Mouse (Mus musculus) layer of hippocampus, adult 8-10 months (tissue): Measurements from ENCODE around the gene Plpp3. TPM values are rescaled to one million over a fixed set of nuclear protein-coding genes. Genes with fewer than 3 reads are reported as not detected.

ENCODE experiments used
- DNase-seq, 2 experiments: peaks; one replicate each; pipeline ENCODE4 v3.0.0; 2022; ENCODE audit warnings: low spot score in 2 of 2
- total RNA-seq, 4 experiments: library from RNA; stranded (reverse); gene quantifications; 2 replicates each; pipeline ENCODE4 v1.2.4; 2022

Gene Plpp3
- total RNA-seq = 100 to 1,000 TPM; 212 to 254 (median 222) TPM

DNA sequence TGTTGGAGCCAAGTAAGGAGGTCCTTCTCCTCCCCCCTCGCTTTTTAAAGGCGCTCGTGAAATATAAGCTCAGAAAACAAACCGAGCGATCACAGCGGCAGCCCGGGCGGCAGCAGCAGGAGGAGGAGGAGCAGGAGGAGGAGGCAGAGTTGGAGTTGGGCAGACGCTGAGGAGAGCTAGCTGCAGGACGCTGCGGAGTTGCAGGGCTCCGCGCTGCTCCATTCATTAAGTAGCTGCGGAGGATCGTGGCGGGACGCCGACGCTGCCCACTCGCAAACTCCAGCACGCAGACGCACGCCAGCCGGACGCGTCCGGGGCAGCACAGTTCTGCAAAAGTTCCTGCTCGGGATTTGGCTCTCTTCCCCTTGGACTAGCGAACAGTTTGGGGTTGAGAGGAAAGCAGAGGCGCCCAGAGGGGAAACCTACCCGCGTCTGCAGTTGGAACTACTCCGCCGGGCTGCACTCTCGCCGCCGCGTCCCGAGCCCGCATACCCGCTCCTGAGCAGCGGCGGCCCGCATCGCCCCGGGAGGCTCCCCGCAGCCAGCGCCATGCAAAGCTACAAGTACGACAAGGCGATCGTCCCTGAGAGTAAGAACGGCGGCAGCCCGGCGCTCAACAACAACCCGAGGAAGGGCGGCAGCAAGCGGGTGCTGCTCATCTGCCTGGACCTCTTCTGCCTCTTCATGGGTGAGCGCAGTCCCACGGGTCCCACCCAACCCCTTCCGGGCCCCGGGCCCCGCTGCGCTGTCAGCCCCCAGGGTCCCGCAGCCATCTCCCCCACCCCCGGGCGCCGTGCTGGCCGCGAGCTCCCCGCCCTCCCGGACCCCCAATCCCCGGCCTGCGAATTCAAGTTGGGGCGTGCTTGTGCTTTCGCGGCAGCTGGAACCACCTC lies at the start of gene Plpp3:
Gene Plpp3, plus strand, starts transcription at position 72 of the 893 bp plus-strand sequence.
- peak; percentile 83 to 84 for DNase-seq

DNA sequence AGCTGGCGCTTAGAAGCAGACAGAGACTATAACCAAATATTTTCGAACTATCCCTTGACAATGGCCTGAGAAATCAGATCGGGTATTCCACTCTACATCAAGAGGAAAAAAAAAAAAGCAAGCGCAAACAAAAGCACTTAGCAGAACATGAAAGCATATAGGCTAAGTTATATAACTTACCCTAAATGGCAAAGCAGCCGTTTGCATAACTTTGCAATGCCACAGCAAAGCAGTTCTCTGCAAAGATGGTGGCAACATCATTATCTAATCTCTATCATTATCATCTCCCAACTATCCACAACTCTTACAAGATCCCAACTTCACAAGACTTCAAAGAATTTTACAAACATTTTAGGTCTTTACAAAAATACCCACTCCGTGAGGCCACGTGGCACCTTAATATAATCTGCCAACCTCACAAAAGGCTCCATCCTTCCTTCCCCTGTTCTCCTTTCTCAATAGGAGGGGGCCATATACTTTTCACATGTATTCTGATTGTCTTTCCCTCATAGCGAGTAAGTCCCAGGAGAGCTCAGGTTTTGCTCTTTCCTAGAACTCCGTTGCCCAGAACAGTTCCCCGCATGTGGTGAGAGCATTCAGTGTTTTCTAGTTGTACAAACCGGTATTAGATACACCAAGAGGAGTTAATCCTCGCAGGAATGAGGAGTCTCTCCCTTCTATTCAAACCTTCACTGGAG lies 49.1 kb upstream of the Plpp3 start:
- no peak for DNase-seq

DNA sequence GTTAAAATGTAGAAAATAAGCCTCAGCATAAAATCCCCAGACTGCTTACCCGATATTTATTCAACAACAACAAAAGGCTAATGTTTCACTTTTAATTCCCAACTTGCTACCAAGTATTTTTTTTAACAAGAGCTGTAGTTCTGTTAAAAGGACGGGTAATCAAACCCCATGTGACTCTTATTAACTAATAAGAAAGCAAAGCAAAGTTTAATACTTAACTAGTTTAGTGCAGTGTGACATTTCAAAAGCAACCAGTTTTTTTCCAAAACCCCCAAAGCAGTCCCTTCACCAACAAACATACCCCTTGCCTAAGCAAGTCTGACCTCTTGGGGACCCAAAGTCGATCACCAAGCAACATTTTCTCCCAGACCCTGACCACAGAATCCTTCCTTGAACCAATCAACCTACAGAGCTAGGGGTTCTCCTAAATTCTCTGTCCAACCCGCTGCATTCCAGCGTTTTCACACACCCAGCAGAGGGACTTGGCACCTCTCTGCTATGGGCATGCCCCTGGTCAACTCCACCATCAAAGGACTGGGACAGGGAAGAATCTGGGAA lies 48.4 kb upstream of the Plpp3 start:
- no peak for DNase-seq

DNA sequence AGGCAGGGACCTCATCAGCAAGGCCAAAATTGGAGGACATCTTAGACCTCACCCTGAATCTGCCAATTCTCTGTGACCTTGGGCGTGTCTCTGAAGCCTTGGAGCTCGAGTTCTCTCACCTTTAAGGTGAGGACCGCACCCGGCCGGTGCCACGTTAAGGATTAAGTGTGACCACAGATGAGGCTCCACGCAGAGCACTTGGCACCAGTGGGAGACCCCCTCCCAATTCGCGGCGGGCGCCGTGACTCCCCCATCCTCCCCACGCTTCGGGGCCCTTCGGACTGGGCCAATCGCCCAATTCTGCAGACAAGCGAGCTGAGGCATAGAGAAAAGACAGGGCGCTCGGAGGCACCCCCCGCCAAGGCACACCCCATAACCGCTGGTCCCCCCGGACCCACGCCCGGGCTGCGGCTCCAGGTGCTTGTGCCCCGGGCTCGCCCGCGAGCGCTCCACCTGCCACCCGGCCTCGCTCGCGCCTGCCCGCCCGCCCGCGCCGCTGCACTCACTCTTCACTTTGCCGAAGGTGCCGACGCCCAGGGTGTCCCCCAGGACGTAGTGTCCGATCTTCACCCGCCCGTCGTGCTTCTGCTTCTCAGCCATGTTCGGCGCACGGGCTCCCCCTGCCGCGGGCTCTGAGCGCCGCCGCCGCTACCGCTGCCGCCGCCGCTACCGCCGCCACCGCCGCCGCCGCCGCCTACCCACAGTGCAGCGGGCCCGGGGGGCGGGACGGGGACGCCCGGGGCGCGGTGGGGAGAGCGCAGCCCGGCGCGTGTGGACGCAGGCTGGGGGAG lies 47.8 kb upstream of the Plpp3 start, which contains the start of gene Prkaa2:
Gene Prkaa2, minus strand, starts transcription at position 692 of the 791 bp plus-strand sequence.
- DNase-seq = peak; percentile 51 to 70

DNA sequence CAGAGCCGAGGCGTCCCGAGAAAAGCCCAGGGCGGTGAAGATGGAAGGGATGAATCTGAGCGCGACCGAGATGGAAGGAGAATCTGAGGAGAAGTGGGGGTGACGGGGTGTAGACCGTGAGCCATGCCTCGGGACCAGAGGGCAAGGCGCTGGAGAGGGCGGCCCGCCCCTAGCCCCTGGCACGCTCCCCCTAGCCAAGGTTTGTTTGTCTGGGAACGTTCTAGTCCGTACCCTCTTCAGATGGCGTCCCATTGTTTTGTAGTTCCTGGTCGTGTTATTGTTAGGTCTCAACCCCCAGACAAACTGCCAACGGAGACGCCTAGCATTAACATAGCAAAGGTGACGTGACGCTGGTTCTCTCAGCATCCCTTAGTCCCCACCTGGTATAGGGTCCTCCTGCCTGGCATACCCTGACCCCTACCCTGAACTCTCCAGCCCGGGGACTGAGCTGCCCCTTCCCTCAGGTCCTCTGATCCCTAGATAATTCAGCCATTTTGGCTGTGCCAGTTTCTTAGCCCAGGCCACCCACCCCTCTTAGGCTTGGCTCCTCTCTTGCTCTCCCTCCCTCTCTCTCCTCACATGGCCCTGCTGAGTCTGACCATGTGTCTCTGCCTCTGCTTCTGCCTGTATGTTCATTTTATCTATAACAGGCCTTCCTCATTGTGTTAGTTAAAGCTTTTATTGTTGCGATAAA lies 47.0 kb upstream of the Plpp3 start:
- peak; percentile 39 to 54 for DNase-seq

DNA sequence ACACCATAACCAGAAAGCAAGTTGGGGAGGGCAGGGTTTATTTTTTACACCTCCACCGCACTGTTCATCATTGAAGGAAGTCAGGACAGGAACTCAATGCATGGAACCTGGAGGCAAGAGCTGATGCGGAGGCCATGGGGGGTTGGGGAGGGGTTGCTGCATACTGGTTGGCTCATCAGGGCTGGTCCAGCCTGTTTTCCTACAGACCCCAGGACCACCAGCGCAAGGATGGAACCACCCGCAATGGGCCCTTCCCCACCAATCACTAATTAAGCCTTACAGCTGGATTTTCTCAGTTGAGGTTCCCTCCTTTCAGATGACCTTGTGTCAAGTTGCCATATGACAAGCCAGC lies 46.5 kb upstream of the Plpp3 start:
- no peak for DNase-seq

DNA sequence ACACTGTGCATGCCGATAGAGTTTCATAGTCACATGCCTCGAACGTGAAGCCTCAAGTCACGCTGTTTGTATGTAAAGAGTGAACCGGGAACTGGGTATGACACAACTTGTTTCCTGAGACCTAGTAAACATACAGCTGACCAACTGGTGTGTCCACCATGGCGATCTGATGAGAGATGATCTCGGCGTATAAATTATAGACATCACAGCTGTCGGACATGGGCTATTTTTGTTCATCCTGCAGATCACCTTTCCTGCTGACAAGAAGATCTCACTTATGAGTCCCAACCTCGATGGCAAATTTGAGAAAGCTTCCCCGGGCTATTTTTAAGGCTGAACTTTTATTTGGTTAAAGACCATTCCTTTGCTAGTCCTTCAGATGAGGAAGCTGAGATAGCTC lies 45.4 kb upstream of the Plpp3 start:
- no peak for DNase-seq

DNA sequence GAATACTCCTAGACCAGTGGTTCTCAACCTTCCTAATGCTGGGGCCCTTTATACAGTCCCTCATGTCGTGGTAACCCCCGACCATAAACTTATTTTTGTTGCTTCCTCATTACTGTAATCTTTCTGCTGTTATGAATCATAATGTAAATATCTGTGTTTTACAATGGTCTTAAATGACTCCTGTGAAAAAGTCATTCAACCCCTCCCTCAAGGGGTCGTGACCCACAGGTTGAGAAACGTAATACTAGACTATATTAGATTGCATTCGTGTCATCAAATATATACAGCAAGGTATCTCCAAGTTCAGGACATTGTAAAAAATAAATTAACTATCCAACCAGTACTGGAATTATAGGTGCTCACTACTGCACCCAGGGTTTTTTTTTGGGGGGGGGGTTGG lies 44.1 kb upstream of the Plpp3 start:
- DNase-seq = no peak

DNA sequence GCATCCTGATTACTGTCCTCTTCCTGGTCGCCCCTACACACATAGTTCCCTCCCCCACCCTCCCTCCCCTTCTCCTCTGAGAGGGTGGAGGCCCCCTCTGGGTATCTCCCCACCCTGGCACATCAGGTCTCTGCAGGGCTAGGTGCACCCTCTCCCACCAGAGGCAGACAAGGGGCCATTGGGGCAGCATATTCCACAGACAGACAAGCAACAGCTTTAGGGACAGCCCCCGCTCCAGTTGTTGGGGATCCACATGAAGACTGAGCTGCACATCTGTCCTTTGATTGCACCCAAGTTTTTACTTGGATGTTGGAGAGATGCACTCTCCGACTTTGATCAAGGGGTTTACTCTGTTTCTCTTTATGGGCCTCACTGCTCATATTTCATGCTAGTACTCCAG lies 43.7 kb upstream of the Plpp3 start:
- no peak for DNase-seq

DNA sequence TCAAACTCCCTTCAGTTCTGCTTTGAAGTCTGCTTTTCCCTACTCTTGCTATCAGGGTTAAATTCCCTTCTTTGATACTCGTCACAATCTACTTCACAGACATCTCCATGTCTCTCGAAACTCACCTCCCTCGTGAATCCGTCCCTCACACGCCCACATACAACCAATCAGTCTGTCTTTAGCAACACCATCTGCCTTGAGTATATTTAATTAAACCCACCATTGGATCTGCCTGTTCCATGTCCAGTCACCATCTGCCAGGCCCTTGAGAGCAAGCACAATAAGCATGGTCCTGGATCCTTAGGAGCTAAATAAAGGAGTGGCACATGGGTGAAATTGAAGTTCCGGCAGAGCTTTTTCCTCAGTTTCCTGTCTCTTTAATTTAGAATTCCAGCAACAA lies 36.1 kb upstream of the Plpp3 start:
- peak; percentile 30 to 43 for DNase-seq

DNA sequence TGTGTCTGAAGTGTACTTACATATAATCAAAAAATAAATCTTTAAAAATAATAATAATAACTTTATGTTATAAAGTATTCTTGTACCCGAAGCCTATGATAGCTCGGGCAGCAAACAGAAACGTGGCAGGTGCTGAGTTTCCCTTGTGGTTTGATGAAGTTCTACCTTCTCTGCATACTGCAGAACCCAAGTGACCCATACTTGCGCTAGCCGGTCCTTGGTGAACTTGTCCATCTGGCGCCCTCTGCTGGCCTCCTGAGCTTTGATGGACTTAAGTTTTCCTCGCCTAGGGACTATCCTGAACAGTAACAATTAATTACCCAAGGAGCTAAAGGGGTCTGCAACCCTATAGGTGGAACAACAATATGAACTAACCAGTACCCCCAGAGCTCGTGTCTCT lies 34.7 kb upstream of the Plpp3 start:
- peak in 1 of 2 experiments; percentile 57 for DNase-seq

DNA sequence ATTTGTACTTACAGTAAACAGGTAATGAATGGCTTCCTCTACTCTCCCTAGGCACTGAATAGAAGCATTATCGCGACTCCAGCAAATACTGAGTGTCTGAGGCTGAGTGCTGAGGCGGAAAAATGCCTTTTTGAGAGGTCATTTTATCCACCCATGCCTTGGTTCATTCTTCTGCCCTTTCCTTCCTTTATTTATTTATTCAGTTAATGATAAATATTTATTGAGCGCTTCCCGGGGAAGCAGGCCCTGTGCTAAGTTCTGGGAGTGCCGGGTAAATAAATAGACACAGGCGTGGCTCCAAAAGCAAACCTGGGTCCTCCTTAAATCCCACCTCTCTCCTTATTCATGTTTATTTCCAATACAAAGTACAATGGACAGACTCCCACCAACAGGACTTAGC lies 27.9 kb upstream of the Plpp3 start:
- no peak for DNase-seq

DNA sequence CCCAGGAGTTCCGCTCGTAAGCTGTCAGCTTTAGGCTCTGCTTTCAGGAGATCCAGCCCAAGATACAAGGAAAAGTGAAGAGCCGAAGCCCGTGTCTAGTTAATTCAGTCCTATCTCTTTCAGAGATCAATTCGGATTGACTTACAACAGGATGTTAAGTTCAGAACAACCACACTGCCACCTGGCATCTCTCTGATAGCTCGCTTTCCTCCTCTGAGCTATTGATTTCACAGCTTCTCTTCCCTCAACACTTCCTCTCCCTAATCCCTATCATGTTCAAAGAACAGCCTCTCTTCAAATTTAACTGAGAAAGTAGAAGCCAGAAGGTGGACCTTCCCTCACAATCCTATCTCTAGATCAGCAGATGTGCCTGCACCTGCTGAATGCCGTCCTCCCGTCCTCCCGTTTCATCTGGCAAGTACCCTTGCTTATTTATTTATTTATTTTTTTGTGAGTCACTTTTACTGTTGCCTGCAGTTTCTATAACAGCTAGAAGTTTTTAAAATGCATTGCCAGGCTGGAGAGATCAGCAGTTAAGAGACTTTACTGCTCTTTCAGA lies 25.3 kb upstream of the Plpp3 start:
- DNase-seq = no peak

DNA sequence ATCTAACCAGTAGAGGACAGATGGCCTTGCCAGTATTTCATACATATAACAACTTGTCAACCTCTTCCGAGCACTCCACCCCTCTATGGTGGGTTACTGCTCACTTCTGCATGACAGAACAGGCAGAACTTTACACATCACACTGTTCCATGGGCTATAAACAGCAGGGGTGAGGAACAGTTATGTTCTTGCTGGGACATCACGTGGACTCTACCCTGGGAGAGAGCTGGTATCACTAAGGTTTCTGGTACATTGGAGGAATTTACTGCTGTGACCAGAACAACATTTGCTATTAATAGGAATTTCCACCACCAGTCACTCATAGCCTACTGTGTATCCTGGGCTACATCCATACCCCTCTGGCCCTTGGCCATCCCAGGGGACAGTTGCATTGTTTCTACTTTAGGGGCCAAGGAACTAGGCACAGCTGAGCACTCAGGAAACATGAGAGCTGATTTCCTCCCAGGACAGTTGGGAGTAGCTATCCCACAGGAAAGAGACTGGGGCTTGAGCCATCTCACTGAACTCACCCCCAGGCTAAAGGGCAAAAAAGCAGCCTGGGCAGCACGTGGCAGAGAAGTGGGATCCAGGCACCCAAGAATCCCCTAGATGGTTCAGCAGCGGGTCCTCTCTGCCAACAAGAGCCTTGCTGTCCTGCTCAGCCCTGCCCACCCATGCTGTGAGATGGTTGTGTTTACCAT lies 23.6 kb upstream of the Plpp3 start:
- DNase-seq = no peak

DNA sequence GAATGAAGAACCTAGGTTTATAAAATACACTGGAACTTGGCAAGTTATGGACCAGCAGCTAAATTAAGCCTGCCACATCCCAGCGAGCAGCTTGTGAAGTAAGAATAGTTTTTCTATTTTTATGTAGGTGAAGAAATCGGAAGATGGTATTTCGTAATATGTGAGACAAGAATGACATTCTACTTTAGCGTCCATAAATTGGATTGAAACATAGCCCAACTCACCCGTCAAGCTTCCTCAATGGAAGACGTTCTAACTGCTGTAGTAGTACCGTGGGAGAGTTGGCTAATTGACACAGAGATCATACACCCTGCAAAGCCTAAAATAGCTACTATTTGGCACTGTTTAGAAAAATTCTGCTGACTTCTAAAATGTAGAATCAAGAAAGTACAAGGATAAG lies 7.7 kb upstream of the Plpp3 start:
- no peak for DNase-seq

DNA sequence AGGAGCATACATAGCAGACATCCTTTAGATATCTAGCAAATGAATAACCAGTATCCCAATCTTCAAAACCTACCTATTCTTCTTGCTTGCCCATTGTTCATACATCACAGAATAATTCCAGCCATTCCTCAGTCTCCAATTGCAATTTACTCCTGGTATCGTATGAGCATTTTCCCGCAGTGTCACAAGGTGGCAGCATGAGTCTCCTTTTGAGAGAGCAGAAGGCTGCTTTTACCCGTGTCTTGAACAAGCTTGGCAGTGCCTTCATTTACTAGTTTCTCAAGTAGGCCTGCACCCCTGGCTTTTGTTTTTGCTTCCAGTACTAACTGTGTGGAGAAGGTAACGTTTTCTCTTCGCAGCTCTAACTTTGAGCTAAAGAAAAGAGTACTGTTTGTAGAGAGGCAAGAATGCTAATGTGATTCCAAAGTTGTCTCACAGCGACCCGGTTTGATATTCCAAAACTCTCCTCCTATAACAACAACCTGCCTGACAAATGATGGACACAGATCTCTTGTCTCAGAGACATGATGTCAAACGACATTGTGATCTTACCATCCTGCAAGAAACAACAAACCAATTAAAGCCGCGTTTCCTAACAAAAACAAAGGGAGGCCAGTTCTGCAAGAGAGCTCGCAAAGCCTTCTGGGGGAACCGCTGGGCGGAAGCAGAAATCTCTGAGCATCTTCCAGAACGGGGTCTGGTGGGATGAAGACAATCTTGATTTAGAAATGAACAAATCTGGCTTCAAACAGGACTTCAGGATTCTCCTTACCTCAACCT lies 5.0 kb upstream of the Plpp3 start:
- peak; percentile 68 to 83 for DNase-seq

DNA sequence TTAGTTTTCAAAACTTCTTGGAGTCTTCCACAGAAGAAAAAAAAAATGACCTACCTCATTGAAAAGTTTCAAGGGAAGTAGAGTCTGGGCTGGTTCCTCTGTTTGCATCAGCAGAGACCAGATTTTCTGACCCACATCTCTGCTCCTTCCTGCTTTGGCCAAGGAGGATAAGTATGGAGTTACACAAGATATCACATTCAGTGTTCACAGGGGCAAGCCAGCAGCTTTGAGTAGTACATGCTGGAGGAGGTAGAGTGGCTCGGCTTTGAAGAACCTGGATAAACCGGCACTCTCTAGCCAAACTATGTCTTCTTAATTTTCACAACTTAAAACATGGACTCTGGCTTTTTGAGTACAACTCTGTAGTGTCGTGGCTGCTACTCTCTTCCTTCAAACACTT lies 3.9 kb upstream of the Plpp3 start:
- no peak for DNase-seq

DNA sequence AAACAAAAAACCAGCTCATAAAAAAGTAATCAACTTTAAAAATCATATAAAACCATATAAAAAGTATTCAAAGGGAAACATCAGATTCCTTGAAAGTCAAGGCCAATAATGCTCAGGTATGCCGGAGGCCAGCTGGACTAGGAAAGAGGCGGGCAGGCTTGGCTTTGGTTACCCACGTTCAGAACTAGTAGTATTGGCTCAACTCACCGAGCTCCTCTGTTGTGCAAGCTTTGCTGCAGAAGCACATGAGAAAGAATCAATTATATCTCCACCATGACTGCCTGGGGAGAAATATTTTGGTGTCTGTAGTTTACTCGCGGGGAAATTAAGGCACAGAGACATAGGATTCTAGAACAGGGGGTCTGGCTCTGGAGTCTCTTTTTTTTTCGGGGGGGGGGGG lies 866 bp upstream of the Plpp3 start:
- DNase-seq = no peak

DNA sequence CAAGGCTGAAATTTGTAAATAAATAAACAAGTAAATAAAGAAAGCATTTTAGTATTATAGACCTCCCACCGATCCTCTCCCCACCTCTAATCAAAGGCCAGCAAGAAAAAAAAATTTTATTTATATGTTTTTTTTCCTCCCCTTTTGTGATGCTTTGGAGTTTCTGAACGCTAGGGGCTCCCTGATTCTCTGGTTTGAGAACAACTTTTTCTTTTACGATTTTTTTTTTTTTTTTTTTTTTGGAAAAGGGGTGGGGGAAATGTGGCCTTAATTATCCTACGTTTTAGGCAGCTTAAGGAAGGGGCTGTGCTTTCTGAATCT lies 232 bp upstream of the Plpp3 start:
- no peak for DNase-seq
